Mouse (Mus musculus) retina, postnatal 1 day (tissue): ENCODE measurements around the gene Kif15.
A peak's percentile ranks its signal among the peaks of the same experiment; 100 is the strongest.

Source experiments
- DNase-seq: peaks from one replicate; pipeline ENCODE4 v3.0.0-alpha.2; 2012

Kif15 gene

GRCm38 (mm10) chr9:122950643-122951475, at the start of gene Kif15, which contains the start of gene 1110059G10Rik:
Gene Kif15, plus strand, starts transcription at chr9:122951046.
Gene 1110059G10Rik, minus strand, starts transcription at chr9:122951000.
- peak; percentile 95 for DNase-seq

GRCm38 (mm10) chr9:122901047-122901446, 49.8 kb upstream of the Kif15 start:
- DNase-seq, result no peak

- peak; percentile 96 for DNase-seq
Measured at GRCm38 (mm10) chr9:122902717-122903535, 47.9 kb upstream of the Kif15 start.

GRCm38 (mm10) chr9:122922436-122922835, 28.4 kb upstream of the Kif15 start:
- DNase-seq, result no peak

- DNase-seq, result peak; percentile 95
Measured at GRCm38 (mm10) chr9:122922936-122923381, 27.9 kb upstream of the Kif15 start, which contains the start of gene Zfp105. Gene Zfp105, plus strand, starts transcription at chr9:122923072.

- DNase-seq, result no peak
Measured at GRCm38 (mm10) chr9:122928915-122929314, 21.9 kb upstream of the Kif15 start.

GRCm38 (mm10) chr9:122998406-122999192, 47.8 kb downstream of the Kif15 start:
- DNase-seq, result no peak

GRCm38 (mm10) chr9:122999193-122999586, 48.3 kb downstream of the Kif15 start:
- DNase-seq, result no peak

GRCm38 (mm10) chr9:123004718-123005117, 53.9 kb downstream of the Kif15 start:
- no peak for DNase-seq

GRCm38 (mm10) chr9:123006071-123006470, 55.2 kb downstream of the Kif15 start:
- DNase-seq, result peak; percentile 41

GRCm38 (mm10) chr9:123020995-123021631, 70.3 kb downstream of the Kif15 start, which contains the start of gene Tmem42:
Gene Tmem42, plus strand, starts transcription at chr9:123021326.
- DNase-seq, result peak; percentile 92

GRCm38 (mm10) chr9:123021636-123022379, 71.0 kb downstream of the Kif15 start:
- DNase-seq, result no peak

GRCm38 (mm10) chr9:123024201-123024600, 73.4 kb downstream of the Kif15 start:
- DNase-seq, result no peak

GRCm38 (mm10) chr9:123031496-123032246, 80.8 kb downstream of the Kif15 start:
- no peak for DNase-seq

GRCm38 (mm10) chr9:123034426-123034825, 83.6 kb downstream of the Kif15 start, which contains the start of gene Tgm4:
Gene Tgm4, plus strand, starts transcription at chr9:123034726.
- no peak for DNase-seq

GRCm38 (mm10) chr9:123047665-123048064, 96.8 kb downstream of the Kif15 start:
- no peak for DNase-seq

GRCm38 (mm10) chr9:123058724-123059292, 108.0 kb downstream of the Kif15 start:
- no peak for DNase-seq

GRCm38 (mm10) chr9:123060172-123060571, 109.3 kb downstream of the Kif15 start:
- no peak for DNase-seq
